Mouse (Mus musculus) c-Kit-negative CD71-positive TER-119-positive erythroid progenitor cells, embryonic 14.5 days (primary cell): ENCODE results near the gene N4bp2.
"Not testable (repeated sequence)": the region's sequence is repeated elsewhere in the genome, so short reads cannot be mapped to it uniquely, and the experiment has no call there.

Source experiments
- DNase-seq: peaks from one replicate; pipeline ENCODE4 v3.0.0-alpha.2; 2013; ENCODE audit warnings: low read depth, low spot score

N4bp2 gene

DNA sequence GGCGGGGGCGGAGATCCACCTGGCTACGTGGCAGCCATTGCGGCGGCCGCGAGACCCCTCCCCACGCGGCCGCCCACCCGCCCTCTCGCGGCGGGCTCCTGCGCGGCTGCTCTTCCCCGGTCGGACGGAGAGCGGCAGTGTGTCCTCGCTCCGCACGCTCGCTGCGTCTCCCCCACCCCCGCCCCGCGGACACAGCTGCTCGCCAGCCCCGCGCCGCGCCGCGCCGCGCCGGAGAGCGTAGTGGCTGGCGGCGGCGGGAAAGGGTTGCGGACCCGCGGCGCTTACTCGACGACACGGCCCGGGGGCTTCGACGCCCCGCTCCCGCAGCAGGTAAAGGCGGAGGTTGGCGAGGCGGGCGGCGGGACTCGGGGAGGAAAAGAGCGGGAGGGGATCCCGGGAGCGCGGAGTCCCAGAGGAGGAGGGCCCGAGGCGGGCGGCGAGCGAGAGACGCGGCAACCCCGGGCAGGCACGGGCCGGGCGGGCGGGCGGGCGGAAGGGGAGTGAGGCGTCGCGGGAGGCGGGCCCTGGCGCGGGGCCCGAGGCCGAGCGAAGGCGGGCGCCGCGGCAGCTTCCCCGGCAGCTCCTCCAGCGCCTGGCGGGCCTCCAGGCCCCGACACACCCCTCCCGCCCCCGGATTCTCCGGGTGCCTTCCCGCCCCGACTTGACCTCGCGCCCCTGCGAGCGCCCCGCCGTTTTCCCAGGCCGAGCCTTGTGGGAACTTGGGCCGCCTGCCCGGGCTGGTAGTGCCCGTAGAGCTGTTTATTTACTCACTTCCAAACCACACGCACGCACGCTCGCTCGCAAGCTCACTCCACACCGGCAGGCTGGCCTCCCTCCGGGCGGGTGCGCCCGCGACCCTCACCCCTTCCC is 830 bp downstream of the N4bp2 start:
- DNase-seq, result peak; percentile 53

DNA sequence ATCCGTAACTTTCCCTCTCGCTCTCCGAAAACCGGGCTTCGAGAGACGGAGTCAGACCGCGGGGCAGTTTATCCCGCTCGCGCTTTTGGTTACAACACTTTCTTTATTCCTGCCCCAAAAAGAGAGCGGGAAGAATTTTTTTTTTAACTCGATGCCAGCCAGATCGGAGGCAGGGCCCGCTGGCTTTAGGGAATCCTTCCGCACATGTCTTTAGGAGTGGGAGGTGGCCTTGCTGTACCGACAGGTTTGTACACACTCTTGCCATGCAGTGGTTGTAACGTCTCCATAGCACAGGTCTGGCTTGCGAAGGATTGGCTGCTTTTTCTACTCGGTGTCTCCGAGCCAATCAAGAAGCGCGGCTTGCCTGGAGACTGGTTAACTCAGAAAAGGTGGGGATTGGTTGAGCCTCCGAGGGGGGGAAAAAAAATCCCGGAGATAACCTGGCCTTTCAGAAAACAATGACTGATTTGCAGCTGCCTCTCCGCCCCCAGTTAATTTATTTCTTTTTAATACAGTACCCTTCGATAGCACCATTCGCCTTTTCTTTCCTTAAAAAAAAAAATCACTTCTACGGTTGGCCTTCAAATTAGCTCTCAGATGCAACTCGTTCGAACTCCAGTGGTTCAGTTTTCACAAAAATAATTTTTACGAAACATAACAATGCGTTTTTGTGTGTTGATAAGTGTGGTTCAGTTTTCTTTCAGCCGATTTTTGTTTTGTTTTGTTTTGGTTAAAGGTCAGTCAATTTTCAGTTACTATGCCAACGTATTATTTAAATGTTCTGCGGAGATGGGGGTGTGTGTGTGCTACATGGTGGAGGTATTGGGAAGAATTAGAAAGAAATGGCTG is 1.7 kb downstream of the N4bp2 start:
- DNase-seq, result peak; percentile 78

GRCm38 (mm10) chr5:65765635-65765911 is 2.3 kb downstream of the N4bp2 start:
- no peak for DNase-seq

DNA sequence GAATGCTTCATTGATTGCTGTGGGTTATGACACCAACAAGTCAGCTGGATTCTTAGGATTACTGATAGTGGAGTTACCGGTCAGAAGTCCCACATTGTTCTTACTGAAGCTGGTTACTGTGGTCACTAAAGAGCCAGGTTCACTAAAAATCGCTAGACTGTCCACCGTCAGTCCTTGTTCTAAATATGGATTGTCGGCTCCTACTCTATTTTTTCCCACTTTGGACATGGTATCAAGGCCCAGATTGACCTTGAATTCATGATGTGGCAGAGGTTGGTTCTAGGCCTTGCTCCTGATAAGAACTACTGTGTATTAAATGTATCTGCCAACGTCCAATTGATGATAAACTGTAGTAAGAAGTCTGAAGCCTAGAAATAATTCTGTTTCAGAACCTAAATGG is 4.7 kb downstream of the N4bp2 start:
- DNase-seq, result no peak

DNA sequence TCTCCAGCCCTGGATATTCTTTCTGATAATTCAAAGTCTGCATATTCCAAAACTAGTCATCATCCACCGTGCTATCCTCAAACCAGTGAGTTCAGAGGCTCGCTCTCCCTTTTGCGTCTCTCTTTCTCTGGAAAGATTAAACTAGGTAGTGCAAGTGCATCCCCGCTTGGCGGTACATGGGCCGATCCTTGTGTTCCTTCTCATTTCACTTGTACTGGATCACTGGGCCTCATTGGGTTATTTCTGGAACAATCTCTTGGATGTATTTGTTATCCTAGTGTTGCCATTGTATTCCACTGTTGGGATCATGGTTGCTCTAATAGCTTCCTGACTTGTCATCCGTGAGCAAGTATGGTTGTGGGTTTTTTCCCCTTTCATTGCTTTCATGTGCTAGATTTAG is 6.7 kb downstream of the N4bp2 start:
- no peak for DNase-seq

- DNase-seq, result no peak
Observed at GRCm38 (mm10) chr5:65770493-65770892, 7.2 kb downstream of the N4bp2 start.

- not testable (repeated sequence) for DNase-seq
Observed at GRCm38 (mm10) chr5:65773957-65774356, 10.6 kb downstream of the N4bp2 start.

- no peak for DNase-seq
Observed at GRCm38 (mm10) chr5:65776166-65776565, 12.8 kb downstream of the N4bp2 start.

- DNase-seq, result no peak
Observed at GRCm38 (mm10) chr5:65776907-65777306, 13.6 kb downstream of the N4bp2 start.

- not testable (repeated sequence) for DNase-seq
Observed at GRCm38 (mm10) chr5:65778986-65779385, 15.7 kb downstream of the N4bp2 start.

GRCm38 (mm10) chr5:65779401-65780063 is 16.2 kb downstream of the N4bp2 start:
- DNase-seq, result no peak

- DNase-seq, result no peak
Observed at GRCm38 (mm10) chr5:65781147-65781715, 17.9 kb downstream of the N4bp2 start.

- no peak for DNase-seq
Observed at GRCm38 (mm10) chr5:65781769-65782715, 18.7 kb downstream of the N4bp2 start.

DNA sequence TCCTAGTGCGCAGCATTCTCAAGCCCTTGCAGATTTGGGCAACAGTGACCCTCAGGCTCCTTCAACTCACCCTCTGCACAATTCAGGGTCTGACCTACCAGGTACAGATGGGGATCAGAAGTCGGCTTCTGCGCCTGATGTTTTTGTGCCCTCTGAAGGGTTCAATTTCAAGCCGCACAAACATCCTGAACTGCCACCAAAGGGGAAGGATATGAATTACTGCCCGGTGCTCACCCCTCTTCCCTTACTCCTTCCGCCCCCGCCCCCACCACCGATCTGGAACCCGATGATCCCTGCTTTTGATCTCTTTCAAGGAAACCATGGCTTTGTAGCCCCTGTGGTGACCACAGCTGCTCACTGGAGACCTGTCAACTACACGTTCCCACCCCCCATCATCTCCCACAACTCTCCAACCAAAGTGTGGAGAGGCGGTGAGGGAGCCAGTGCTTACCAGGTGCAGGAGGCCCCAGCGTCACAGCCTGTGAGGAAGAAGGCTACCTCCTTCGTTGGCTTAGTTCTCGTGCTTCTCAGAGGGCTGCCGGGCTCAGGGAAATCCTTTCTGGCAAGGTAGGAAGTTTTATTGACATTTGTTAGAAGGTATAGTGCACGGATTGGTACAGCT is 27.4 kb downstream of the N4bp2 start:
- no peak for DNase-seq

DNA sequence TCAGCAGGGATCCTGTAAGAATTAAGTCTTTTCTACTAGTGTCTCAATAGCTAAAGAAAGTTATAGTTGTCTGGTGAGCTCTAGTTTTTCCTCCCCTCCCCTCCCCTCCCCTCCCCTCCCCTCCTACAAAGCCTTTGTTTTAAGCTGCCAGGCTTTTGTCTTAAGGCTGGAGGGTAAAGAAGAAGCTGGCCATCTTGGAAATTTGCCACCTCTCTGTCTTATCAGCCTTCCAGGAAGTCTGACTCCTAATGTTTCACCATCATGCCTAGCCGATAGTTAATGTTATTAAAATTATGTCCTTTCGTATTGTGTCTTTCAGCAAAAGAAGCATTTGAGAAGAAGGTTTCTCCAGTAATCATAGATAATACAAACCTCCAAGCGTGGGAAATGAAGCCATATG is 30.9 kb downstream of the N4bp2 start:
- no peak for DNase-seq

GRCm38 (mm10) chr5:65794702-65795101 is 31.4 kb downstream of the N4bp2 start:
- DNase-seq, result no peak

DNA sequence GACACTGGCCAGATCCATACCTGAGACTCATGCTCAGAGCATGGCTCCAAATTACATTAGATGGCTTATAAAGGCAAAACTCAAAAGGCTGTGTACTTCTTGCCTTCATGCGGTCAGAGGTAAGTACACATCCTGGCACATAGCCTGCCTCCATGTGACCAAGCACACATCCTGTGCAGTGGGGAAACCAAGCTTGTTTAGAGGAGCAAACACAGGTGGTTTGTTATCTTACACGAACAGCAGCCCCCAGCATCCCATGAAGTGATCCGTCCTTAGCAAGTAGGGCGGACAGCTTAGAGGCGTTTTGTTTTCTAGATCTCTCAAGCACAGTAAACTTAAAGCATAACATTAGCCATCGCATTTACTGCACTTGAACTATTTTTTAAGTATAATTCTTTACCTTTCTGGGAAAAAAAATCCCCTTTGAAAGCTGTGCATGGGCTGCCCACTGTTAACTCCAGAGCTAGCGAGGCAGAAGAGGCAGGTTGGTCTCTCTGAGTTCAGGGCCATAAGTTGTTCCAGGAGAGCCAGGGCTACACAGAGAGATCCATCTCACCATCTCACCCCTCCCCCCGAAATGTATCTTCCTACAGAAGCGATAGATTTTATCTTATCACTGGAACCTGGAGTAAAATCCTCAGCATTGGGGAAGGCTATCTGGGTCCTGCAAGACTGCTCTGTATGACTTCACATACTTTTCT is 32.1 kb downstream of the N4bp2 start:
- no peak for DNase-seq

- no peak for DNase-seq
Observed at GRCm38 (mm10) chr5:65795994-65796298, 32.6 kb downstream of the N4bp2 start.

DNA sequence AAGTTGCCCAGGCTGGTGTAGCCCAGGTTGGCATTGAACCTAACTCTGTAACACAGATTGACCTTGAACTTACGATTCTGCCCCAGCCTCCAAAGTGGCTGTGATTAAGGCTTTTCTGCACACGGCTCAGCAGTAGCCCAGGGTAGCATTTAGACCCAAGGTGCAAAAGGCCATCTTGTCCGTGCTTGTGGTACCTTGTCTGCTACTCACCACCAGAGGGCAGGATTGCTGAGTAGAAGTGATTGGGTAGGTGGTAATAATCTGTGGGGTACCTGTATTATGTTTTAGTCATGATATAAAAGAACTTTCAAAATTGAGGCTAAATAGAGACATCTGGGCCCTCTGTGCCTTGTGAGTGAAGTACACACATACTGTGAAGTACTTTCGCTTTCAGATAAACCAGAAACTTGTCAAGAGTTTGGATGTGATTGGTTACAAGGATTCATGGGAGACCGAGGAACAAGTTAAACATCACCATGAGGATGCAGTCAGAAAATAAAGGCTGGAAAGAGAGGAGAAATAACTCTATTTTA is 60.3 kb downstream of the N4bp2 start:
- no peak for DNase-seq

DNA sequence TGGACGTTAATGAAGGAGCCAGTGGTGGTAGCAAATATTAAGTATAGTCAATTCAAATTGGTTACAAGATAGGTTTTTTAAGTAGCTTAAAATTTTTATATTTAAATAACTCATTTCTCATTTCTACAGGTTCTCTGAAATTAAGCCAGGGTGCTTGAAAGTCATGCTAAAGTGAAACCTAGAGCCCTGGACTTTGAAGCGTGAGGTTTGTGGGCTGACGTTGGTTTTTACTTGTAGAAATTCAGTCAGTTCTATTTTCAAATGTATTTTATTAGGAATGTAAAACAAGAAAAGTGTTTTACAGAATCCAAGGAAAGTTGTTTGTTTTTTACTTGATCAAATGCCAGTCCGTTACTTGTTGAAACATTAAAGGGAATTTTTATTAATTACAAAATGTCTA is 63.2 kb downstream of the N4bp2 start:
- DNase-seq, result no peak
